Mouse (Mus musculus): ENCODE measurements around the gene Rag1.

Gene Rag1

GRCm38 (mm10) chr2:101649114-101649671 is at the start of gene Rag1, which contains the start of gene B230118H07Rik:
Gene Rag1 (minus strand): TSS chr2:101649501.
Gene B230118H07Rik (minus strand): TSS chr2:101649532.
- DNase-seq (ENCODE audit: low read depth, low spot score), result peak; percentile 34

- no peak for DNase-seq (ENCODE audit: low read depth, low spot score)
Observed at GRCm38 (mm10) chr2:101695584-101695983, 46.3 kb upstream of the Rag1 start.

GRCm38 (mm10) chr2:101693577-101694215 is 44.4 kb upstream of the Rag1 start:
- peak; percentile 28 for DNase-seq (ENCODE audit: low read depth, low spot score)

- DNase-seq (ENCODE audit: low read depth, low spot score), result no peak
Observed at GRCm38 (mm10) chr2:101693043-101693442, 43.7 kb upstream of the Rag1 start.

- DNase-seq (ENCODE audit: low read depth, low spot score), result no peak
Observed at GRCm38 (mm10) chr2:101690252-101690827, 41.0 kb upstream of the Rag1 start.

GRCm38 (mm10) chr2:101688011-101688410 is 38.7 kb upstream of the Rag1 start:
- no peak for DNase-seq (ENCODE audit: low read depth, low spot score)

GRCm38 (mm10) chr2:101684421-101684820 is 35.1 kb upstream of the Rag1 start:
- DNase-seq (ENCODE audit: low read depth, low spot score), result no peak

- DNase-seq (ENCODE audit: low read depth, low spot score), result no peak
Observed at GRCm38 (mm10) chr2:101679164-101679784, 30.0 kb upstream of the Rag1 start.

GRCm38 (mm10) chr2:101678236-101679021 is 29.1 kb upstream of the Rag1 start, which contains the start of gene Traf6:
Gene Traf6 (plus strand): TSS chr2:101678429.
- DNase-seq (ENCODE audit: low read depth, low spot score), result peak; percentile 79

GRCm38 (mm10) chr2:101673547-101673946 is 24.2 kb upstream of the Rag1 start:
- no peak for DNase-seq (ENCODE audit: low read depth, low spot score)

- no peak for DNase-seq (ENCODE audit: low read depth, low spot score)
Observed at GRCm38 (mm10) chr2:101668751-101669150, 19.4 kb upstream of the Rag1 start.

- no peak for DNase-seq (ENCODE audit: low read depth, low spot score)
Observed at GRCm38 (mm10) chr2:101665703-101666092, 16.4 kb upstream of the Rag1 start.

GRCm38 (mm10) chr2:101665058-101665702 is 15.9 kb upstream of the Rag1 start:
- DNase-seq (ENCODE audit: low read depth, low spot score), result peak; percentile 87

GRCm38 (mm10) chr2:101660536-101660935 is 11.2 kb upstream of the Rag1 start:
- no peak for DNase-seq (ENCODE audit: low read depth, low spot score)

GRCm38 (mm10) chr2:101652921-101653597 is 3.8 kb upstream of the Rag1 start:
- DNase-seq (ENCODE audit: low read depth, low spot score), result peak; percentile 79

GRCm38 (mm10) chr2:101652204-101652920 is 3.1 kb upstream of the Rag1 start:
- DNase-seq (ENCODE audit: low read depth, low spot score), result no peak

- no peak for DNase-seq (ENCODE audit: low read depth, low spot score)
Observed at GRCm38 (mm10) chr2:101650446-101650845, 1.1 kb upstream of the Rag1 start.

- DNase-seq (ENCODE audit: low read depth, low spot score), result no peak
Observed at GRCm38 (mm10) chr2:101648361-101648760, 940 bp downstream of the Rag1 start.

- no peak for DNase-seq (ENCODE audit: low read depth, low spot score)
Observed at GRCm38 (mm10) chr2:101645841-101646240, 3.5 kb downstream of the Rag1 start.

- no peak for DNase-seq (ENCODE audit: low read depth, low spot score)
Observed at GRCm38 (mm10) chr2:101639840-101640350, 9.4 kb downstream of the Rag1 start.
